Mouse (Mus musculus): ENCODE results near the gene Golga2. TPM values are rescaled to one million over a fixed set of nuclear protein-coding genes. Genes with fewer than 3 reads are reported as not detected.
A peak's percentile ranks its signal among the peaks of the same experiment; 100 is the strongest.

Golga2 gene
- polyA plus RNA-seq, 1 experiment from 2014 or later, result 24.6 TPM

GRCm38 (mm10) chr2:32319586-32320580 is 32.7 kb downstream of the Golga2 start:
- H3K9ac ChIP-seq (ENCODE audit: low read length), result peak overlapping the region; percentile 54
- no peaks in the 10 kb centered on the region for H3K36me3 ChIP-seq (ENCODE audit: control insufficient read depth, insufficient read depth, low read length)
- peak overlapping the region; percentile 50; the same call in 1 of the 2 replicates for H3K4me3 ChIP-seq (replicated peaks; ENCODE audit: low read length)
- H3K9me3 ChIP-seq (replicated peaks; ENCODE audit: control insufficient read depth, low read length), result no peaks in the 10 kb centered on the region
- 24% methylated on average over 9 of the region's 9 CpGs for WGBS
- H3K4me2 ChIP-seq (ENCODE audit: low read depth, low read length), result peak overlapping the region; percentile 59
- no peaks in the 10 kb centered on the region for H3K27me3 ChIP-seq (ENCODE audit: control insufficient read depth, insufficient read depth, low read length)
- peaks cover 46% of the 10 kb centered on the region for H3K4me1 ChIP-seq (ENCODE audit: control insufficient read depth, insufficient read depth, low read length)
- peak; percentile 22; the same call in 1 of the 2 replicates for ATAC-seq (ENCODE audit: insufficient read depth, low FRiP score)
- H3K27ac ChIP-seq (ENCODE audit: low read length), result peak overlapping the region; percentile 98

GRCm38 (mm10) chr2:32320721-32321120 is 33.5 kb downstream of the Golga2 start:
- no peaks in the 10 kb centered on the region for H3K27me3 ChIP-seq (ENCODE audit: control insufficient read depth, insufficient read depth, low read length)
- H3K27ac ChIP-seq (ENCODE audit: low read length), result peak overlapping the region; percentile 98
- H3K9me3 ChIP-seq (replicated peaks; ENCODE audit: control insufficient read depth, low read length), result no peaks in the 10 kb centered on the region
- 68% methylated on average over 11 of the region's 11 CpGs for WGBS
- H3K4me3 ChIP-seq (replicated peaks; ENCODE audit: low read length), result no peak overlapping the region
- H3K4me1 ChIP-seq (ENCODE audit: control insufficient read depth, insufficient read depth, low read length), result peaks cover 40% of the 10 kb centered on the region
- no peaks in the 10 kb centered on the region for H3K36me3 ChIP-seq (ENCODE audit: control insufficient read depth, insufficient read depth, low read length)
- ATAC-seq (ENCODE audit: insufficient read depth, low FRiP score), result no peak
- H3K9ac ChIP-seq (ENCODE audit: low read length), result no peak overlapping the region
- H3K4me2 ChIP-seq (ENCODE audit: low read depth, low read length), result no peak overlapping the region

GRCm38 (mm10) chr2:32321591-32322298 is 34.6 kb downstream of the Golga2 start:
- no peak for ATAC-seq (ENCODE audit: insufficient read depth, low FRiP score)
- no peaks in the 10 kb centered on the region for H3K36me3 ChIP-seq (ENCODE audit: control insufficient read depth, insufficient read depth, low read length)
- no peak overlapping the region for H3K4me2 ChIP-seq (ENCODE audit: low read depth, low read length)
- no peak overlapping the region for H3K9ac ChIP-seq (ENCODE audit: low read length)
- H3K4me3 ChIP-seq (replicated peaks; ENCODE audit: low read length), result no peak overlapping the region
- H3K9me3 ChIP-seq (replicated peaks; ENCODE audit: control insufficient read depth, low read length), result no peaks in the 10 kb centered on the region
- H3K27me3 ChIP-seq (ENCODE audit: control insufficient read depth, insufficient read depth, low read length), result no peaks in the 10 kb centered on the region
- peak overlapping the region; percentile 33; the same call in 1 of the 2 replicates for H3K27ac ChIP-seq (ENCODE audit: low read length)
- WGBS, result 70% methylated on average over 9 of the region's 9 CpGs
- peaks cover 31% of the 10 kb centered on the region for H3K4me1 ChIP-seq (ENCODE audit: control insufficient read depth, insufficient read depth, low read length)

- H3K27ac ChIP-seq (ENCODE audit: low read length), result no peak overlapping the region
- no peak for ATAC-seq (ENCODE audit: insufficient read depth, low FRiP score)
- WGBS, result 79% methylated on average over 7 of the region's 7 CpGs
- H3K4me1 ChIP-seq (ENCODE audit: control insufficient read depth, insufficient read depth, low read length), result peaks cover 19% of the 10 kb centered on the region
- H3K36me3 ChIP-seq (ENCODE audit: control insufficient read depth, insufficient read depth, low read length), result no peaks in the 10 kb centered on the region
- H3K4me3 ChIP-seq (replicated peaks; ENCODE audit: low read length), result no peak overlapping the region
- H3K4me2 ChIP-seq (ENCODE audit: low read depth, low read length), result no peak overlapping the region
- no peak overlapping the region for H3K9ac ChIP-seq (ENCODE audit: low read length)
- H3K27me3 ChIP-seq (ENCODE audit: control insufficient read depth, insufficient read depth, low read length), result no peaks in the 10 kb centered on the region
- H3K9me3 ChIP-seq (replicated peaks; ENCODE audit: control insufficient read depth, low read length), result no peaks in the 10 kb centered on the region
These were observed 35.9 kb downstream of the Golga2 start for GRCm38 (mm10) chr2:32322754-32323741.

GRCm38 (mm10) chr2:32324322-32324721 is 37.1 kb downstream of the Golga2 start:
- Histone ChIP-seq H3K4me1 (ENCODE audit: control insufficient read depth, insufficient read depth, low read length) (peaks cover 20% of the 10 kb centered on the region), H3K27me3 (ENCODE audit: control insufficient read depth, insufficient read depth, low read length) (no peaks in the 10 kb centered on the region), H3K27ac (ENCODE audit: low read length) (no peak overlapping the region), H3K4me3 (replicated peaks; ENCODE audit: low read length) (no peak overlapping the region), H3K4me2 (ENCODE audit: low read depth, low read length) (no peak overlapping the region), H3K9me3 (replicated peaks; ENCODE audit: control insufficient read depth, low read length) (no peaks in the 10 kb centered on the region), H3K9ac (ENCODE audit: low read length) (no peak overlapping the region), H3K36me3 (ENCODE audit: control insufficient read depth, insufficient read depth, low read length) (no peaks in the 10 kb centered on the region)
- no peak for ATAC-seq (ENCODE audit: insufficient read depth, low FRiP score)
- 55% methylated on average over 4 of the region's 4 CpGs for WGBS

- ATAC-seq (ENCODE audit: insufficient read depth, low FRiP score), result no peak
- WGBS, result 47% methylated on average over 7 of the region's 7 CpGs
These were observed 38.2 kb downstream of the Golga2 start for GRCm38 (mm10) chr2:32325342-32325741.

GRCm38 (mm10) chr2:32327200-32327599 is 40.0 kb downstream of the Golga2 start:
- no peak overlapping the region for H3K4me2 ChIP-seq (ENCODE audit: low read depth, low read length)
- no peak overlapping the region for H3K27ac ChIP-seq (ENCODE audit: low read length)
- H3K27me3 ChIP-seq (ENCODE audit: control insufficient read depth, insufficient read depth, low read length), result no peaks in the 10 kb centered on the region
- no peak overlapping the region for H3K9ac ChIP-seq (ENCODE audit: low read length)
- 65% methylated on average over 4 of the region's 4 CpGs for WGBS
- no peaks in the 10 kb centered on the region for H3K9me3 ChIP-seq (replicated peaks; ENCODE audit: control insufficient read depth, low read length)
- no peak overlapping the region for H3K4me3 ChIP-seq (replicated peaks; ENCODE audit: low read length)
- no peaks in the 10 kb centered on the region for H3K36me3 ChIP-seq (ENCODE audit: control insufficient read depth, insufficient read depth, low read length)
- no peak for ATAC-seq (ENCODE audit: insufficient read depth, low FRiP score)
- H3K4me1 ChIP-seq (ENCODE audit: control insufficient read depth, insufficient read depth, low read length), result peaks cover 9% of the 10 kb centered on the region; the same call in 1 of the 2 replicates

More at GRCm38 (mm10) chr2:32325342-32325741, 38.2 kb downstream of the Golga2 start:
- H3K9ac ChIP-seq (ENCODE audit: low read length), result no peak overlapping the region
- no peaks in the 10 kb centered on the region for H3K27me3 ChIP-seq (ENCODE audit: control insufficient read depth, insufficient read depth, low read length)
- peak overlapping the region; percentile 2; the same call in 1 of the 2 replicates for H3K27ac ChIP-seq (ENCODE audit: low read length)
- no peaks in the 10 kb centered on the region for H3K9me3 ChIP-seq (replicated peaks; ENCODE audit: control insufficient read depth, low read length)
- peaks cover 14% of the 10 kb centered on the region for H3K4me1 ChIP-seq (ENCODE audit: control insufficient read depth, insufficient read depth, low read length)
- H3K36me3 ChIP-seq (ENCODE audit: control insufficient read depth, insufficient read depth, low read length), result no peaks in the 10 kb centered on the region
- H3K4me3 ChIP-seq (replicated peaks; ENCODE audit: low read length), result no peak overlapping the region
- no peak overlapping the region for H3K4me2 ChIP-seq (ENCODE audit: low read depth, low read length)

GRCm38 (mm10) chr2:32328911-32329460 is 41.8 kb downstream of the Golga2 start:
- H3K4me1 ChIP-seq (ENCODE audit: control insufficient read depth, insufficient read depth, low read length), result peaks cover 9% of the 10 kb centered on the region; the same call in 1 of the 2 replicates
- H3K27me3 ChIP-seq (ENCODE audit: control insufficient read depth, insufficient read depth, low read length), result no peaks in the 10 kb centered on the region
- H3K27ac ChIP-seq (ENCODE audit: low read length), result peak overlapping the region; percentile 77
- no peak for ATAC-seq (ENCODE audit: insufficient read depth, low FRiP score)
- no peak overlapping the region for H3K4me3 ChIP-seq (replicated peaks; ENCODE audit: low read length)
- H3K4me2 ChIP-seq (ENCODE audit: low read depth, low read length), result no peak overlapping the region
- no peaks in the 10 kb centered on the region for H3K9me3 ChIP-seq (replicated peaks; ENCODE audit: control insufficient read depth, low read length)
- H3K36me3 ChIP-seq (ENCODE audit: control insufficient read depth, insufficient read depth, low read length), result no peaks in the 10 kb centered on the region
- H3K9ac ChIP-seq (ENCODE audit: low read length), result 0 out of 2 replicates have a peak overlapping the region, but pooled peaks have one; percentile 38
- WGBS, result 32% methylated on average over 13 of the region's 13 CpGs

Measured in stomach, embryonic 16.5 days (tissue).